Mouse (Mus musculus) liver, embryonic 14.5 days (tissue): ENCODE data around the gene Kin. TPM values are rescaled to one million over a fixed set of nuclear protein-coding genes. Genes with fewer than 3 reads are reported as not detected.
A peak's percentile ranks its signal among the peaks of the same experiment; 100 is the strongest.

Experiments
- ATAC-seq: fragments of 200-750 bp; cut with Nextera tagmentation; 2 replicates; pipeline ENCODE4 v1.8.0; 2017; ENCODE audit warnings: moderate number of reproducible peaks, mild to moderate bottlenecking, moderate library complexity; ENCODE audit not compliant: insufficient read depth
- DNase-seq, 3 experiments: peaks; one replicate each; pipeline ENCODE4 v3.0.0-alpha.2; 2012 to 2013; ENCODE audit warnings: low read depth in 3 of 3, low spot score in 3 of 3
- H3K27ac ChIP-seq: fragments of 300-500 bp; sonication (generic); 2 replicates; pipeline ENCODE4 v1.5.1; 2014; ENCODE audit warnings: moderate library complexity, mild to moderate bottlenecking, control low read depth, inconsistent platforms
- H3K27me3 ChIP-seq: fragments of 300-500 bp; sonication (generic); 2 replicates; pipeline ENCODE4 v1.6.1; 2014; ENCODE audit warnings: mild to moderate bottlenecking, low read length, moderate library complexity; ENCODE audit not compliant: control insufficient read depth, insufficient read depth
- H3K36me3 ChIP-seq: fragments of 300-500 bp; sonication (generic); replicated peaks from 2 replicates; pipeline ENCODE4 v1.6.1; 2014; ENCODE audit warnings: low read depth; ENCODE audit not compliant: control insufficient read depth, insufficient read depth
- H3K4me1 ChIP-seq, 2 experiments: fragments of 200-500 bp in 1 of 2; fragments of 300-500 bp in 1 of 2; sonication (generic) in 1 of 2; replicated peaks; 2 replicates each; pipeline ENCODE4 v1.6.1; 2012 to 2014; ENCODE audit warnings: antibody characterized with exemption in 1 of 2, inconsistent platforms in 1 of 2, low read length in 1 of 2; ENCODE audit not compliant: control insufficient read depth in 2 of 2, insufficient read depth in 2 of 2
- H3K4me2 ChIP-seq: fragments of 300-500 bp; sonication (generic); 2 replicates; pipeline ENCODE4 v1.6.1; 2014; ENCODE audit warnings: low read depth, mild to moderate bottlenecking, control low read depth, moderate library complexity
- H3K4me3 ChIP-seq, 2 experiments: fragments of 200-500 bp in 1 of 2; fragments of 300-500 bp in 1 of 2; sonication (generic) in 1 of 2; 2 replicates each; pipeline ENCODE4 v1.5.1; 2012 to 2014; ENCODE audit warnings: low read depth in 2 of 2, low read length in 2 of 2, mild to moderate bottlenecking in 2 of 2, control low read depth in 1 of 2, inconsistent platforms in 1 of 2, moderate library complexity in 1 of 2; ENCODE audit not compliant: insufficient read depth in 1 of 2
- H3K9ac ChIP-seq: fragments of 300-500 bp; sonication (generic); replicated peaks from 2 replicates; pipeline ENCODE4 v1.6.1; 2014; ENCODE audit warnings: mild to moderate bottlenecking, control low read depth, moderate library complexity
- H3K9me3 ChIP-seq: fragments of 300-500 bp; sonication (generic); 2 replicates; pipeline ENCODE4 v1.6.1; 2016; ENCODE audit warnings: low read length, mixed read lengths; ENCODE audit not compliant: control insufficient read depth
- CTCF ChIP-seq: IDR thresholded peaks from 2 replicates; pipeline ENCODE4 v1.5.1; 2016; ENCODE audit warnings: antibody characterized with exemption, low read depth, control low read depth
- EP300 ChIP-seq: IDR thresholded peaks from 2 replicates; pipeline ENCODE4 v1.6.1; 2016; ENCODE audit warnings: antibody characterized with exemption, low read depth
- WGBS: fragments of 180-500 bp; shearing (Covaris S2); extraction: QIAGEN DNeasy Blood & Tissue Kit; methylation state at CpG from one replicate; pipeline ENCODE4 v1.1.7; 2014; ENCODE audit not compliant: insufficient replicate concordance; 5-methylcytosine and 5-hydroxymethylcytosine counted together
- polyA plus RNA-seq, 2 experiments: library from polyadenylated mRNA; depleted of rRNA in 1 of 2; stranded (reverse) in 1 of 2; unstranded in 1 of 2; fragments of >200 nt; fragmentation: Nextera tagmentation in 1 of 2; extraction: Ambion mirVana in 1 of 2; gene quantifications; 2 replicates each; pipeline versions ENCODE4 v1.2.1 to v1.2.3; 2012 to 2014

Gene Kin
- polyA plus RNA-seq, 2 experiments: 8.7 to 14.6 TPM

GRCm38 (mm10) chr2:10074470-10074869 lies 5.9 kb upstream of the Kin start:
- no peak for DNase-seq
- Histone ChIP-seq H3K4me3 (no peak overlapping the region), H3K4me1 (peaks cover 8 to 26% of the 10 kb centered on the region in 2 experiments), H3K27me3 (no peaks in the 10 kb centered on the region), H3K9ac (no peak overlapping the region), H3K4me2 (no peak overlapping the region), H3K27ac (no peak overlapping the region), H3K9me3 (no peaks in the 10 kb centered on the region), H3K36me3 (no peaks in the 10 kb centered on the region; the same call in 1 of the 2 replicates)
- 0 out of 2 replicates have a peak, but pooled peaks have one; percentile 14 for ATAC-seq
- TF ChIP-seq CTCF (no peak), EP300 (no peak)
- WGBS: 55% methylated on average over 7 of the region's 7 CpGs

GRCm38 (mm10) chr2:10076675-10077074 lies 3.7 kb upstream of the Kin start:
- Histone ChIP-seq H3K9me3 (no peaks in the 10 kb centered on the region), H3K9ac (no peak overlapping the region), H3K4me3 (no peak overlapping the region), H3K36me3 (no peaks in the 10 kb centered on the region; the same call in 1 of the 2 replicates), H3K4me1 (peaks cover 10 to 30% of the 10 kb centered on the region in 2 experiments), H3K27ac (no peak overlapping the region), H3K4me2 (no peak overlapping the region), H3K27me3 (no peaks in the 10 kb centered on the region)
- ATAC-seq (no peak), DNase-seq (no peak)
- WGBS: 77% methylated on average over 8 of the region's 8 CpGs
- no peak for TF ChIP-seq CTCF
- TF ChIP-seq EP300: no peak

- no peaks in the 10 kb centered on the region for H3K27me3 ChIP-seq
- WGBS: under 1% methylated on average over 28 of the region's 28 CpGs
- H3K4me2 ChIP-seq: peak overlapping the region; percentile 87
- peak overlapping the region; percentile 75 to 85 for H3K4me3 ChIP-seq
- H3K36me3 ChIP-seq: no peaks in the 10 kb centered on the region; the same call in 1 of the 2 replicates
- peak; percentile 40 for ATAC-seq
- DNase-seq: peak in 1 of 3 experiments; percentile 39
- TF ChIP-seq EP300: no peak
- H3K4me1 ChIP-seq: peaks cover 13 to 24% of the 10 kb centered on the region in 2 experiments
- peak overlapping the region; percentile 92 for H3K9ac ChIP-seq
- peak overlapping the region; percentile 51 for H3K27ac ChIP-seq
- no peaks in the 10 kb centered on the region for H3K9me3 ChIP-seq
Observed at GRCm38 (mm10) chr2:10079745-10080309, 566 bp upstream of the Kin start.

DNA sequence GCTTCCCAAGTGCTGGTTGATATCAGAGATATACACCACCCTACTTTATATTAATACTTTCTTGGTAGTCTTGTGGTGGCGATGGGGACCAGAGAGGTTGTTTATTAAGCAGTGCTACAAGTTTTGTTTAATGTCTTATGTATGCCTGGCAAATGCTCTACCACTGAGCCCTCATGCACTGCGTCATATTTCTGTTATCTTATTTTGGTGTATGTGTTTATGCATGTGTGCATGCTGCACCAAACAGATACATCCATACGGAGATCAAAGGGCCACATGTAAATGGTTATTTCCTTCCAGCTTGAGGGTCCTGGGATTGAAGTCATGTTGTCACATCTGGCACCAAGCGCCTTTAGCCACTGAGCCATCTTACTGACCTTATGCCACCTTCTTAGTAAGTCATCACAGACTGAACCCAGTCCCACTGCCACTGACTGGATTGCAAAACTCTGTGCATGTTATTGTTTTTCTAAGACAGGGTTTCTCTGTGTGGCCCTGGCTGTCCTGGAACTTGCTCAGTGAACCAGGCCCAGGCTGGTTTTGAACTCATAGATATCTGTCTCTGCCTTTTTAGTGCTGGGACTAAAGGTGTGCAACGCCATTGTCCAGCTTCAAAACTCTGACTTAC lies 1.2 kb downstream of the Kin start:
- ATAC-seq: no peak
- peak in 1 of 3 experiments; percentile 29 for DNase-seq

GRCm38 (mm10) chr2:10082737-10083136 lies 2.3 kb downstream of the Kin start:
- Histone ChIP-seq H3K27ac (no peak overlapping the region), H3K4me3 (no peak overlapping the region), H3K9me3 (no peaks in the 10 kb centered on the region), H3K4me1 (peaks cover 13 to 22% of the 10 kb centered on the region in 2 experiments), H3K27me3 (no peaks in the 10 kb centered on the region), H3K4me2 (no peak overlapping the region), H3K9ac (no peak overlapping the region), H3K36me3 (peaks cover 3% of the 10 kb centered on the region; the same call in 1 of the 2 replicates)
- DNase-seq (no peak), ATAC-seq (no peak)
- TF ChIP-seq EP300 (no peak), CTCF (no peak)
- 63% methylated on average over 1 of the region's 1 CpGs for WGBS

More for the DNA sequence above, 1.2 kb downstream of the Kin start:
- H3K9me3 ChIP-seq: no peaks in the 10 kb centered on the region
- H3K4me2 ChIP-seq: peak overlapping the region; percentile 81
- H3K27ac ChIP-seq: peak overlapping the region; percentile 2; the same call in 1 of the 2 replicates
- peak overlapping the region; percentile 97 for H3K9ac ChIP-seq
- no peaks in the 10 kb centered on the region for H3K27me3 ChIP-seq
- H3K4me1 ChIP-seq: peaks cover 13 to 24% of the 10 kb centered on the region in 2 experiments
- no peak for TF ChIP-seq CTCF
- no peak for TF ChIP-seq EP300
- H3K4me3 ChIP-seq: peak overlapping the region; percentile 75 to 85
- 50% methylated on average over 5 of the region's 5 CpGs for WGBS
- H3K36me3 ChIP-seq: peaks cover 3% of the 10 kb centered on the region; the same call in 1 of the 2 replicates
